9 mouse cellular contexts compared by ENCODE assay signal in genomic region chr6:119348234-119348633, GRCm38 (mm10). TPM values are rescaled to one million over a fixed set of nuclear protein-coding genes. Genes with fewer than 3 reads are reported as not detected.
DNase-seq lines count a peak whose midpoint lies in the region; ATAC-seq and TF ChIP-seq lines count a peak whose summit lies in the region.
"Had no signal": no experiment of that assay in that cellular context is flagged by ENCODE, and none has a peak within 500 bp of the region (broad histone marks: within the 10 kb centered on the region; RNA-seq: fewer than 3 reads in every experiment).

No protein-coding gene starts in this region.

- no peak overlapping the region for H3K4me3 ChIP-seq in cerebellum, adult 2 months (replicated peaks; ENCODE audit: insufficient read depth, low read depth, low read length)
- no peak overlapping the region for H3K4me3 ChIP-seq in midbrain, embryonic 13.5 days (replicated peaks)

- TF ChIP-seq POLR2A in cerebellum, adult 2 months (IDR thresholded peaks at IDR 0.05; ENCODE audit: borderline replicate concordance, insufficient read depth, low read length) = no peak

- H3K27ac ChIP-seq in cerebellum, adult 2 months (ENCODE audit: insufficient read depth, low read length) = no peak overlapping the region
- no peak overlapping the region for H3K27ac ChIP-seq in midbrain, embryonic 13.5 days

- DNase-seq in heart, adult 11 months = peak; percentile 95
- no peak for DNase-seq in heart, postnatal 25 days (ENCODE audit: low spot score)
- peak; percentile 66 to 84 for DNase-seq in cerebellum, adult 2 months
- peak; percentile 74 to 96 for DNase-seq in frontal cortex, adult 2 months (ENCODE audit: extremely low spot score in 1 of 2, low spot score in 1 of 2)
- DNase-seq in hindlimb bud, embryonic 11.5 days (ENCODE audit: extremely low spot score, low read depth, low spot score) = peak; percentile 86
- peak; percentile 88 to 92 for DNase-seq in left cerebral cortex, postnatal 14 days (ENCODE audit: low spot score in 2 of 2)
- peak; percentile 35 to 77 for DNase-seq in spleen, adult 18-20 months

- WGBS in cerebellum, adult 2 months = 0% methylated on average over 1 of the region's 1 CpGs
- WGBS in midbrain, embryonic 13.5 days = 0% methylated on average over 1 of the region's 1 CpGs

- peak; percentile 78 for ATAC-seq in midbrain, embryonic 13.5 days

- peaks cover 13% of the 10 kb centered on the region for H3K4me1 ChIP-seq in cerebellum, adult 2 months (ENCODE audit: control insufficient read depth, insufficient read depth, low read length)
- H3K4me1 ChIP-seq in midbrain, embryonic 13.5 days (replicated peaks) = no peaks in the 10 kb centered on the region

- H3K27me3 ChIP-seq in cerebellum, adult 2 months (ENCODE audit: control insufficient read depth, insufficient read depth, low read length) = no peaks in the 10 kb centered on the region
- no peaks in the 10 kb centered on the region for H3K27me3 ChIP-seq in midbrain, embryonic 13.5 days

- H3K4me2 ChIP-seq in midbrain, embryonic 13.5 days (replicated peaks) = no peak overlapping the region

- H3K9ac ChIP-seq in midbrain, embryonic 13.5 days (replicated peaks) = no peak overlapping the region

- no peaks in the 10 kb centered on the region for H3K9me3 ChIP-seq in midbrain, embryonic 13.5 days

- intact Hi-C loops in heart, postnatal 25 days (cut with DNase I) = loop anchor here (2.0 to 5.0 kb wide), 3 partner anchors 83 to 426 kb away; no protein-coding TSS in a partner anchor
- intact Hi-C loops in left cerebral cortex, postnatal 14 days (cut with DNase I) = loop anchor here (1.0 to 10.0 kb wide), 3 partner anchors 128 to 723 kb away; no protein-coding TSS in a partner anchor

- TF ChIP-seq CTCF in cerebellum, adult 2 months (IDR thresholded peaks at IDR 0.05; ENCODE audit: borderline replicate concordance, insufficient read depth, low read depth, low read length) = peak; percentile 71

- H3K36me3 ChIP-seq in midbrain, embryonic 13.5 days = peaks cover 12% of the 10 kb centered on the region

RNA-seq across cellular contexts. Expression of gene Lrtm2, which starts 17.7 kb away (rescaled TPM):
- total RNA-seq in heart, postnatal 25 days (2021) = under 1 TPM; 0.10 to 0.28 TPM
- polyA plus RNA-seq in cerebellum, adult 2 months (2012; rRNA removed) = 35.3 and 38.5 TPM in 2 replicates
- polyA plus RNA-seq in frontal cortex, adult 2 months (2012; rRNA removed) = 55.9 and 56.7 TPM in 2 replicates
- 10 to 100 TPM; 43.5 to 48.3 TPM for total RNA-seq in left cerebral cortex, postnatal 14 days (2021)
- polyA plus RNA-seq in midbrain, embryonic 13.5 days (2015; fragmentation: Nextera tagmentation; extraction: Ambion mirVana) = 3.6 and 3.8 TPM in 2 replicates
- polyA plus RNA-seq: liver, embryonic 16.5 days had no signal
